Mouse (Mus musculus) CH12.LX (cell line): ENCODE measurements around the gene Crabp1. TPM values are rescaled to one million over a fixed set of nuclear protein-coding genes. Genes with fewer than 3 reads are reported as not detected.
A peak's percentile ranks its signal among the peaks of the same experiment; 100 is the strongest.

Source experiments
- DNase-seq: peaks from one replicate; pipeline ENCODE4 v3.0.0-alpha.2; 2013; ENCODE audit errors: extremely low read depth
- H3K27ac ChIP-seq: 2 replicates; pipeline ENCODE4 v1.5.1; 2012; ENCODE audit warnings: low read depth, mild to moderate bottlenecking, control low read depth, moderate library complexity; ENCODE audit not compliant: insufficient read depth
- H3K27me3 ChIP-seq: replicated peaks from 2 replicates; pipeline ENCODE3; 2012; ENCODE audit warnings: inconsistent platforms
- H3K36me3 ChIP-seq, 2 experiments: replicated peaks in 1 of 2; 2 replicates each; pipeline versions ENCODE3 to v1.6.1; 2012; ENCODE audit warnings: inconsistent platforms in 1 of 2, low read length in 1 of 2, mild to moderate bottlenecking in 1 of 2, mixed read lengths in 1 of 2, moderate library complexity in 1 of 2; ENCODE audit not compliant: control insufficient read depth in 1 of 2, insufficient read depth in 1 of 2
- H3K4me1 ChIP-seq, 2 experiments: 2 replicates each; pipeline ENCODE4 v1.6.1; 2012; ENCODE audit warnings: inconsistent platforms in 1 of 2, moderate library complexity in 1 of 2; ENCODE audit not compliant: insufficient read depth in 2 of 2, control insufficient read depth in 1 of 2
- H3K4me2 ChIP-seq: 2 replicates; pipeline ENCODE4 v1.6.1; 2012; ENCODE audit warnings: low read depth, mild to moderate bottlenecking, control low read depth; ENCODE audit not compliant: poor library complexity, insufficient read depth, severe bottlenecking
- H3K4me3 ChIP-seq, 3 experiments: fragments of 150-350 bp in 1 of 3; sonication (generic) in 1 of 3; replicated peaks in 1 of 3; 2 replicates each; pipeline versions ENCODE3 to v1.5.1; 2011 to 2012; ENCODE audit warnings: low read depth in 2 of 3, low read length in 2 of 3, mild to moderate bottlenecking in 2 of 3, moderate library complexity in 2 of 3, control low read depth in 1 of 3, improper control_type of control experiment in 1 of 3, inconsistent platforms in 1 of 3, mixed read lengths in 1 of 3; ENCODE audit not compliant: poor library complexity in 1 of 3
- H3K79me2 ChIP-seq: replicated peaks from 2 replicates; pipeline ENCODE4 v1.6.1; 2012; ENCODE audit warnings: mild to moderate bottlenecking, moderate library complexity; ENCODE audit not compliant: control insufficient read depth, poor library complexity, insufficient read depth, severe bottlenecking; ENCODE audit errors: extremely low read depth
- H3K9ac ChIP-seq: 2 replicates; pipeline ENCODE4 v1.6.1; 2012; ENCODE audit warnings: low read depth, mild to moderate bottlenecking, control low read depth, moderate library complexity; ENCODE audit not compliant: insufficient read depth
- H3K9me3 ChIP-seq: replicated peaks from 2 replicates; pipeline ENCODE3; 2012; ENCODE audit warnings: low read length, inconsistent platforms, mixed read lengths
- BHLHE40 ChIP-seq: IDR thresholded peaks from 2 replicates; pipeline ENCODE4 v1.6.1; 2011; ENCODE audit warnings: mild to moderate bottlenecking, low read depth, low read length, improper control_type of control experiment
- CHD1 ChIP-seq: IDR thresholded peaks from 2 replicates; pipeline ENCODE4 v1.6.1; 2012; ENCODE audit warnings: low read depth, low read length, improper control_type of control experiment, inconsistent platforms
- CHD2 ChIP-seq: IDR thresholded peaks from 2 replicates; pipeline ENCODE4 v1.6.1; 2011; ENCODE audit warnings: low read length, improper control_type of control experiment
- CTCF ChIP-seq, 2 experiments: IDR thresholded peaks in 1 of 2; conservative IDR thresholded peaks in 1 of 2; 2 replicates each; pipeline ENCODE4 v1.5.1; 2011 to 2012; ENCODE audit warnings: low read depth in 2 of 2, low read length in 2 of 2, improper control_type of control experiment in 1 of 2, inconsistent platforms in 1 of 2, mild to moderate bottlenecking in 1 of 2, moderate library complexity in 1 of 2
- E2F4 ChIP-seq: IDR thresholded peaks from 2 replicates; pipeline ENCODE4 v1.6.1; 2011; ENCODE audit warnings: low read depth, low read length, improper control_type of control experiment; ENCODE audit not compliant: insufficient replicate concordance
- ELF1 ChIP-seq: IDR thresholded peaks from 2 replicates; pipeline ENCODE4 v1.6.1; 2014; ENCODE audit warnings: low read depth, mild to moderate bottlenecking, inconsistent platforms, low read length, improper control_type of control experiment
- EP300 ChIP-seq: IDR thresholded peaks from 2 replicates; pipeline ENCODE4 v1.6.1; 2011; ENCODE audit warnings: low read length, improper control_type of control experiment
- ETS1 ChIP-seq: conservative IDR thresholded peaks from 2 replicates; pipeline ENCODE4 v1.6.1; 2012; ENCODE audit warnings: low read depth, mild to moderate bottlenecking, inconsistent platforms, low read length, improper control_type of control experiment, moderate library complexity
- GABPA ChIP-seq: IDR thresholded peaks from 2 replicates; pipeline ENCODE4 v1.6.1; 2012; ENCODE audit warnings: low read depth, low read length, improper control_type of control experiment, inconsistent platforms; ENCODE audit not compliant: insufficient replicate concordance
- HCFC1 ChIP-seq: IDR thresholded peaks from 2 replicates; pipeline ENCODE4 v1.6.1; 2012; ENCODE audit warnings: low read depth, mild to moderate bottlenecking, inconsistent platforms, low read length, improper control_type of control experiment
- IRF4 ChIP-seq: IDR thresholded peaks from 2 replicates; pipeline ENCODE4 v1.6.1; 2014; ENCODE audit warnings: low read depth, mild to moderate bottlenecking, inconsistent platforms, low read length, improper control_type of control experiment
- JUN ChIP-seq: IDR thresholded peaks from 2 replicates; pipeline ENCODE4 v1.6.1; 2011; ENCODE audit warnings: low read depth, mild to moderate bottlenecking, low read length, improper control_type of control experiment, moderate library complexity; ENCODE audit not compliant: insufficient read depth
- JUND ChIP-seq: conservative IDR thresholded peaks from 2 replicates; pipeline ENCODE4 v1.6.1; 2011; ENCODE audit warnings: low read depth, low read length, improper control_type of control experiment
- KAT2A ChIP-seq: IDR thresholded peaks from 2 replicates; pipeline ENCODE4 v1.6.1; 2012; ENCODE audit warnings: low read length, improper control_type of control experiment, inconsistent platforms; ENCODE audit not compliant: insufficient replicate concordance
- MAFK ChIP-seq: IDR thresholded peaks from 2 replicates; pipeline ENCODE4 v1.6.1; 2011; ENCODE audit warnings: low read length, improper control_type of control experiment; ENCODE audit not compliant: insufficient replicate concordance
- MAX ChIP-seq: IDR thresholded peaks from 2 replicates; pipeline ENCODE4 v1.6.1; 2011; ENCODE audit warnings: low read length, improper control_type of control experiment
- MAZ ChIP-seq: IDR thresholded peaks from 2 replicates; pipeline ENCODE4 v1.6.1; 2012; ENCODE audit warnings: low read depth, mild to moderate bottlenecking, inconsistent platforms, low read length, improper control_type of control experiment, moderate library complexity
- MEF2A ChIP-seq: IDR thresholded peaks from 2 replicates; pipeline ENCODE4 v1.6.1; 2014; ENCODE audit warnings: low read depth, mild to moderate bottlenecking, inconsistent platforms, low read length, improper control_type of control experiment, borderline replicate concordance
- MXI1 ChIP-seq: IDR thresholded peaks from 2 replicates; pipeline ENCODE4 v1.6.1; 2011; ENCODE audit warnings: mild to moderate bottlenecking, low read depth, low read length, improper control_type of control experiment
- MYC ChIP-seq: IDR thresholded peaks from 2 replicates; pipeline ENCODE4 v1.6.1; 2011; ENCODE audit warnings: low read depth, mild to moderate bottlenecking, improper control_type of control experiment, low read length
- NELFE ChIP-seq: IDR thresholded peaks from 2 replicates; pipeline ENCODE4 v1.6.1; 2011; ENCODE audit warnings: low read depth, low read length, improper control_type of control experiment
- NRF1 ChIP-seq: IDR thresholded peaks from 2 replicates; pipeline ENCODE4 v1.6.1; 2014; ENCODE audit warnings: low read depth, mild to moderate bottlenecking, inconsistent platforms, low read length, improper control_type of control experiment, moderate library complexity
- PAX5 ChIP-seq: IDR thresholded peaks from 2 replicates; pipeline ENCODE4 v1.6.1; 2012; ENCODE audit warnings: low read length, inconsistent platforms, mixed read lengths
- POLR2A ChIP-seq: IDR thresholded peaks from 2 replicates; pipeline ENCODE4 v1.6.1; 2011; ENCODE audit warnings: low read depth, mild to moderate bottlenecking, improper control_type of control experiment, low read length
- POLR2AphosphoS2 ChIP-seq: IDR thresholded peaks from 2 replicates; pipeline ENCODE4 v1.6.1; 2011; ENCODE audit warnings: low read depth, low read length, improper control_type of control experiment
- RAD21 ChIP-seq: IDR thresholded peaks from 2 replicates; pipeline ENCODE4 v1.6.1; 2011; ENCODE audit warnings: low read depth, mild to moderate bottlenecking, low read length, improper control_type of control experiment, moderate library complexity
- RCOR1 ChIP-seq: conservative IDR thresholded peaks from 2 replicates; pipeline ENCODE4 v1.6.1; 2012; ENCODE audit warnings: low read depth, mild to moderate bottlenecking, inconsistent platforms, low read length, improper control_type of control experiment
- SIN3A ChIP-seq: IDR thresholded peaks from 2 replicates; pipeline ENCODE4 v1.6.1; 2012; ENCODE audit warnings: low read length, improper control_type of control experiment, inconsistent platforms
- SMC3 ChIP-seq: IDR thresholded peaks from 2 replicates; pipeline ENCODE4 v1.6.1; 2011; ENCODE audit warnings: low read depth, low read length, improper control_type of control experiment
- TBP ChIP-seq: conservative IDR thresholded peaks from 2 replicates; pipeline ENCODE4 v1.6.1; 2011; ENCODE audit warnings: low read depth, low read length, improper control_type of control experiment
- TCF12 ChIP-seq: IDR thresholded peaks from 2 replicates; pipeline ENCODE4 v1.6.1; 2014; ENCODE audit warnings: low read depth, mild to moderate bottlenecking, inconsistent platforms, low read length, improper control_type of control experiment
- UBTF ChIP-seq: IDR thresholded peaks from 2 replicates; pipeline ENCODE4 v1.6.1; 2012; ENCODE audit warnings: low read depth, mild to moderate bottlenecking, inconsistent platforms, low read length, improper control_type of control experiment, moderate library complexity
- USF1 ChIP-seq: IDR thresholded peaks from 2 replicates; pipeline ENCODE4 v1.6.1; 2014; ENCODE audit warnings: low read depth, mild to moderate bottlenecking, inconsistent platforms, low read length, improper control_type of control experiment
- USF2 ChIP-seq: conservative IDR thresholded peaks from 2 replicates; pipeline ENCODE4 v1.6.1; 2011; ENCODE audit warnings: low read depth, low read length, improper control_type of control experiment
- ZC3H11A ChIP-seq: IDR thresholded peaks from 2 replicates; pipeline ENCODE4 v1.6.1; 2012; ENCODE audit warnings: low read depth, mild to moderate bottlenecking, inconsistent platforms, low read length, improper control_type of control experiment
- ZKSCAN1 ChIP-seq: IDR thresholded peaks from 2 replicates; pipeline ENCODE4 v1.6.1; 2012; ENCODE audit warnings: low read depth, inconsistent platforms, low read length, improper control_type of control experiment, borderline replicate concordance
- ZMIZ1 ChIP-seq: IDR thresholded peaks from 2 replicates; pipeline ENCODE4 v1.6.1; 2012; ENCODE audit warnings: low read depth, mild to moderate bottlenecking, inconsistent platforms, low read length, improper control_type of control experiment
- ZNF384 ChIP-seq: IDR thresholded peaks from 2 replicates; pipeline ENCODE4 v1.6.1; 2012; ENCODE audit warnings: low read depth, low read length, improper control_type of control experiment, inconsistent platforms
- dilution Hi-C: fragments of 300-500 bp; cut with MboI; formaldehyde crosslinking; loops from 2 replicates; pipeline ENCODE4 v1.14.3; 2020; ENCODE audit warnings: low sequenced_read_pairs; ENCODE audit not compliant: extremely low pct_unique_long_range_greater_than_20kb, extremely low pct_ligation_motif_present
- in situ Hi-C: fragments of 300-500 bp; cut with MboI; formaldehyde crosslinking; loops from 3 replicates; pipeline ENCODE4 v1.14.3; 2019; ENCODE audit warnings: low sequenced_read_pairs, low pct_ligation_motif_present, low pct_unique_long_range_greater_than_20kb, mixed read lengths
- polyA plus RNA-seq: library from polyadenylated mRNA; unstranded; fragments of >175 nt; gene quantifications from 2 replicates; pipeline ENCODE4 v1.2.1, GENCODE M21; 2012; ENCODE audit warnings: low read depth; ENCODE audit not compliant: insufficient read length
- total RNA-seq, 2 experiments: library from RNA; depleted of rRNA; stranded (reverse); fragments of 300-350 nt in 1 of 2; fragments of >200 nt in 1 of 2; gene quantifications; 2 replicates each; pipeline ENCODE4 v1.2.3; 2012 to 2014

Crabp1 gene
- total and polyA plus RNA-seq, 3 experiments: not detected

GRCm38 (mm10) chr9:54733921-54734638 lies 30.5 kb upstream of the Crabp1 start, which contains the start of gene Wdr61:
Gene Wdr61, minus strand, starts transcription at chr9:54734519.
- Histone ChIP-seq H3K79me2 (peaks cover 28% of the 10 kb centered on the region), H3K36me3 (peaks cover 17 to 25% of the 10 kb centered on the region in 2 experiments), H3K9ac (peak within 1 kb of the TSS; percentile 90), H3K27ac (no peak within 1 kb of the TSS), H3K4me1 (peaks cover 4 to 35% of the 10 kb centered on the region in 2 experiments), H3K4me2 (peak within 1 kb of the TSS; percentile 96), H3K9me3 (no peaks in the 10 kb centered on the region), H3K4me3 (peak within 1 kb of the TSS; percentile 66 to 98 (median 89)), H3K27me3 (no peaks in the 10 kb centered on the region)
- DNase-seq: peak; percentile 96
- TF ChIP-seq POLR2A (peak; percentile 92), ZC3H11A (no peak), JUN (no peak), CHD1 (no peak), POLR2AphosphoS2 (no peak), ZMIZ1 (peak; percentile 75; the same call in 1 of the 2 replicates), MXI1 (peak; percentile 91), UBTF (no peak), IRF4 (peak; percentile 63), RAD21 (no peak), ETS1 (0 out of 2 replicates have a peak, but pooled peaks have one; percentile 14), BHLHE40 (peak; percentile 34; the same call in 1 of the 2 replicates), ZKSCAN1 (no peak; the same call in 1 of the 2 replicates), CTCF (conservative IDR thresholded peaks at IDR 0.05 in 1 of 2, IDR thresholded peaks at IDR 0.05 in 1 of 2; ENCODE audit: low read depth in 2 of 2, low read length in 2 of 2) (peak in 1 of 2 experiments; percentile 61; a peak in 2 of 4 replicates), USF1 (no peak), KAT2A (peak; percentile 71; the same call in 1 of the 2 replicates), USF2 (no peak), TCF12 (peak; percentile 71; the same call in 1 of the 2 replicates), GABPA (peak; percentile 13; the same call in 1 of the 2 replicates), HCFC1 (peak; percentile 89), CHD2 (no peak; the same call in 1 of the 2 replicates), ELF1 (peak; percentile 75), SMC3 (no peak), MYC (peak; percentile 62; the same call in 1 of the 2 replicates), RCOR1 (no peak), MAFK (no peak), E2F4 (no peak), EP300 (no peak), PAX5 (no peak), MEF2A (peak; percentile 56; the same call in 1 of the 2 replicates), MAX (peak; percentile 54; the same call in 1 of the 2 replicates), TBP (no peak), ZNF384 (no peak), NELFE (peak; percentile 95), NRF1 (peak; percentile 49), SIN3A (peak; percentile 92), JUND (no peak), MAZ (peak; percentile 80)
- in situ Hi-C loops: loop anchor here (25.0 kb wide), 1 partner anchor 378 kb away; no protein-coding TSS in a partner anchor
- dilution Hi-C loops: no loop called here
